Comparison of ENCODE assay signal across 8 mouse cellular contexts in the genomic region with DNA sequence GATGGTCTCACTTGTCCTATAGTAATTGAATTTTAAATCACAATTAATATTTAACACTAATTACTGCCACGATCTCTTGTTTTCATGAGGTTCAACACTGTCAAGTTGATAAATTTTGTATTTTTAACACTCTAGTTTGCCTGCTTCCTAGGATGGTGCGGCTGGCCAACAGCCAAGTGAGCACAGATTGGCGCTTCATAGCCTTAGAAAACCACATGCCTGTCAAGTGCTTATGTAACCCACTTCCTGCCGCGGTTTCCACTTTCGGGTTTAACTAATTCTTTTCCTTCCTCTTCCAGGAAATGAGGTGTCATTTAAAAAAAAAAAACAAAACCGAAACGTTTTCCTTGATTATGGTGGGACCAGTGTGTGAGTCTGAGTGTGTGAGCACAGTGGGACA. TPM values are rescaled to one million over a fixed set of nuclear protein-coding genes. Genes with fewer than 3 reads are reported as not detected.
DNase-seq lines count a peak whose midpoint lies in the region; ATAC-seq lines count a peak whose summit lies in the region.
"Had no signal": no experiment of that assay in that cellular context is flagged by ENCODE, and none has a peak within 500 bp of the region (broad histone marks: within the 10 kb centered on the region; RNA-seq: fewer than 3 reads in every experiment).

No protein-coding gene starts in this region.

- peak; percentile 54 to 69 for DNase-seq in CD8-positive naive resting alpha-beta T cell, adult 2 months (ENCODE audit: low read depth in 2 of 2, low spot score in 2 of 2)
- peak; percentile 87 for DNase-seq in brain, adult 2 months (ENCODE audit: low read depth, low spot score)
- peak; percentile 76 for DNase-seq in layer of hippocampus, adult 11-12 months (ENCODE audit: low spot score)
- DNase-seq in urinary bladder, adult 18-20 months (ENCODE audit: low spot score in 2 of 2), result no peak
- DNase-seq in embryonic facial prominence, embryonic 10.5 days (ENCODE audit: low spot score), result no peak
- no peak for DNase-seq in embryo, embryonic 10 days (ENCODE audit: low spot score)

- ATAC-seq in monocyte, adult 5-6 weeks (replicated peaks; ENCODE audit: insufficient number of reproducible peaks, low FRiP score, low TSS enrichment, poor library complexity, severe bottlenecking), result peak; percentile 49; the same call in 1 of the 2 replicates

- no peaks in the 10 kb centered on the region for H3K36me3 ChIP-seq in embryonic facial prominence, embryonic 10.5 days (replicated peaks)

- H3K4me3 ChIP-seq in embryonic facial prominence, embryonic 10.5 days, result no peak overlapping the region
- H3K4me3 ChIP-seq: megakaryocyte, embryonic 14.5 days had no signal

- H3K9me3 ChIP-seq in embryonic facial prominence, embryonic 10.5 days, result no peaks in the 10 kb centered on the region

- no peaks in the 10 kb centered on the region for H3K27me3 ChIP-seq in embryonic facial prominence, embryonic 10.5 days (replicated peaks; ENCODE audit: low read depth, poor library complexity, severe bottlenecking)

- no peak overlapping the region for H3K27ac ChIP-seq in embryonic facial prominence, embryonic 10.5 days (replicated peaks)

- peaks cover 9% of the 10 kb centered on the region for H3K4me1 ChIP-seq in embryonic facial prominence, embryonic 10.5 days
- H3K4me1 ChIP-seq: megakaryocyte, embryonic 14.5 days had no signal

- WGBS in embryonic facial prominence, embryonic 10.5 days, result 84% methylated on average over 8 of the region's 8 CpGs

RNA-seq across cellular contexts. Expression of a gene that starts 20.8 kb away (rescaled TPM):
- 42.0 to 56.6 TPM (median 56.4 TPM) in 3 replicates for total RNA-seq in monocyte, adult 5-6 weeks (2017)
- 5.8 and 6.4 TPM in 2 replicates for polyA plus RNA-seq in embryonic facial prominence, embryonic 10.5 days (2016; fragmentation: Nextera tagmentation; extraction: Ambion mirVana)

Comparison
In these comparisons a context has a peak if more than half of its experiments do, and no peak if none do; other contexts are left out.
1. DNase-seq: peak in CD8-positive naive resting alpha-beta T cell, adult 2 months (2 of 2), brain, adult 2 months (single experiment) and layer of hippocampus, adult 11-12 months (single experiment); none in urinary bladder, adult 18-20 months (0 of 2), embryonic facial prominence, embryonic 10.5 days (single experiment) and embryo, embryonic 10 days (single experiment).